Mouse (Mus musculus) forebrain, embryonic 12.5 days (tissue): ENCODE data around the gene Lpar2. TPM values are rescaled to one million over a fixed set of nuclear protein-coding genes. Genes with fewer than 3 reads are reported as not detected.
A peak's percentile ranks its signal among the peaks of the same experiment; 100 is the strongest.

Source experiments
- ATAC-seq: fragments of 200-750 bp; cut with Nextera tagmentation; 2 replicates; pipeline ENCODE4 v1.8.0; 2017; ENCODE audit warnings: moderate TSS enrichment; ENCODE audit not compliant: low FRiP score
- H3K27ac ChIP-seq: fragments of 300-500 bp; sonication (generic); 2 replicates; pipeline ENCODE4 v1.5.1; 2016; ENCODE audit warnings: mild to moderate bottlenecking
- H3K27me3 ChIP-seq: fragments of 300-500 bp; sonication (generic); 2 replicates; pipeline ENCODE4 v1.6.1; 2016; ENCODE audit warnings: mild to moderate bottlenecking
- H3K36me3 ChIP-seq: fragments of 300-500 bp; sonication (generic); replicated peaks from 2 replicates; pipeline ENCODE4 v1.6.1; 2016; ENCODE audit warnings: mild to moderate bottlenecking
- H3K4me1 ChIP-seq: fragments of 300-500 bp; sonication (generic); 2 replicates; pipeline ENCODE4 v1.6.1; 2016
- H3K4me2 ChIP-seq: fragments of 300-500 bp; sonication (generic); 2 replicates; pipeline ENCODE4 v1.6.1; 2016; ENCODE audit warnings: mild to moderate bottlenecking, moderate library complexity
- H3K4me3 ChIP-seq: fragments of 300-500 bp; sonication (generic); replicated peaks from 2 replicates; pipeline ENCODE4 v1.5.1; 2016; ENCODE audit warnings: mild to moderate bottlenecking
- H3K9ac ChIP-seq: fragments of 300-500 bp; sonication (generic); 2 replicates; pipeline ENCODE4 v1.6.1; 2016; ENCODE audit warnings: mild to moderate bottlenecking
- H3K9me3 ChIP-seq: fragments of 300-500 bp; sonication (generic); 2 replicates; pipeline ENCODE4 v1.6.1; 2016
- WGBS: fragments of 180-500 bp; shearing (Covaris S2); methylation state at CpG from one replicate; pipeline ENCODE4 v1.1.7; 2016; 5-methylcytosine and 5-hydroxymethylcytosine counted together
- polyA plus RNA-seq: library from polyadenylated mRNA; unstranded; fragments of >200 nt; fragmentation: Nextera tagmentation; extraction: Ambion mirVana; gene quantifications from 2 replicates; pipeline ENCODE4 v1.2.1, GENCODE M21; 2016

Gene Lpar2
- polyA plus RNA-seq, 1 experiment from 2014 or later, result 1.1 TPM

- H3K4me1 ChIP-seq, result peaks cover 17% of the 10 kb centered on the region
- H3K4me3 ChIP-seq, result no peak overlapping the region
- H3K9ac ChIP-seq, result no peak overlapping the region
- peaks cover 67% of the 10 kb centered on the region for H3K36me3 ChIP-seq
- H3K9me3 ChIP-seq, result no peaks in the 10 kb centered on the region
- no peak for ATAC-seq
- H3K27me3 ChIP-seq, result no peaks in the 10 kb centered on the region
- H3K4me2 ChIP-seq, result no peak overlapping the region
- WGBS, result 96% methylated on average over 6 of the region's 6 CpGs
- no peak overlapping the region for H3K27ac ChIP-seq
Measured at GRCm38 (mm10) chr8:69794901-69795300, 27.3 kb upstream of the Lpar2 start.

GRCm38 (mm10) chr8:69796721-69797345, 25.4 kb upstream of the Lpar2 start:
- Histone ChIP-seq H3K9me3 (no peaks in the 10 kb centered on the region), H3K36me3 (peaks cover 84% of the 10 kb centered on the region), H3K27ac (no peak overlapping the region), H3K4me3 (no peak overlapping the region), H3K9ac (no peak overlapping the region), H3K4me2 (no peak overlapping the region), H3K4me1 (peaks cover 16% of the 10 kb centered on the region), H3K27me3 (no peaks in the 10 kb centered on the region)
- 95% methylated on average over 16 of the region's 16 CpGs for WGBS
- no peak for ATAC-seq

- Histone ChIP-seq H3K36me3 (peaks cover 92% of the 10 kb centered on the region), H3K4me3 (no peak overlapping the region), H3K4me2 (no peak overlapping the region), H3K27ac (no peak overlapping the region), H3K27me3 (no peaks in the 10 kb centered on the region), H3K9ac (no peak overlapping the region), H3K4me1 (peaks cover 8% of the 10 kb centered on the region), H3K9me3 (no peaks in the 10 kb centered on the region)
- WGBS, result 95% methylated on average over 10 of the region's 10 CpGs
- ATAC-seq, result no peak
Measured at GRCm38 (mm10) chr8:69797661-69798060, 24.6 kb upstream of the Lpar2 start.

- peaks cover 98% of the 10 kb centered on the region for H3K36me3 ChIP-seq
- no peaks in the 10 kb centered on the region for H3K4me1 ChIP-seq
- no peak for ATAC-seq
- H3K27ac ChIP-seq, result no peak overlapping the region
- 92% methylated on average over 8 of the region's 8 CpGs for WGBS
- no peaks in the 10 kb centered on the region for H3K9me3 ChIP-seq
- no peak overlapping the region for H3K9ac ChIP-seq
- no peak overlapping the region for H3K4me2 ChIP-seq
- no peak overlapping the region for H3K4me3 ChIP-seq
- H3K27me3 ChIP-seq, result no peaks in the 10 kb centered on the region
Measured at GRCm38 (mm10) chr8:69799261-69799660, 23.0 kb upstream of the Lpar2 start.

GRCm38 (mm10) chr8:69799946-69800345, 22.3 kb upstream of the Lpar2 start:
- 86% methylated on average over 5 of the region's 5 CpGs for WGBS
- H3K27ac ChIP-seq, result no peak overlapping the region
- H3K4me1 ChIP-seq, result no peaks in the 10 kb centered on the region
- H3K4me2 ChIP-seq, result no peak overlapping the region
- H3K36me3 ChIP-seq, result peaks cover 96% of the 10 kb centered on the region
- H3K4me3 ChIP-seq, result no peak overlapping the region
- H3K9ac ChIP-seq, result no peak overlapping the region
- ATAC-seq, result no peak
- no peaks in the 10 kb centered on the region for H3K9me3 ChIP-seq
- no peaks in the 10 kb centered on the region for H3K27me3 ChIP-seq

GRCm38 (mm10) chr8:69801796-69802195, 20.4 kb upstream of the Lpar2 start:
- Histone ChIP-seq H3K9me3 (no peaks in the 10 kb centered on the region), H3K4me3 (no peak overlapping the region), H3K36me3 (peaks cover 96% of the 10 kb centered on the region), H3K4me1 (no peaks in the 10 kb centered on the region), H3K9ac (no peak overlapping the region), H3K27ac (no peak overlapping the region), H3K27me3 (no peaks in the 10 kb centered on the region), H3K4me2 (no peak overlapping the region)
- 97% methylated on average over 4 of the region's 4 CpGs for WGBS
- no peak for ATAC-seq

- Histone ChIP-seq H3K9ac (no peak overlapping the region), H3K4me3 (no peak overlapping the region), H3K27ac (no peak overlapping the region), H3K9me3 (no peaks in the 10 kb centered on the region), H3K36me3 (peaks cover 96% of the 10 kb centered on the region), H3K27me3 (no peaks in the 10 kb centered on the region), H3K4me2 (no peak overlapping the region), H3K4me1 (no peaks in the 10 kb centered on the region)
- no peak for ATAC-seq
Measured at GRCm38 (mm10) chr8:69802216-69802615, 20.0 kb upstream of the Lpar2 start.

GRCm38 (mm10) chr8:69803366-69803765, 18.9 kb upstream of the Lpar2 start:
- 94% methylated on average over 7 of the region's 7 CpGs for WGBS
- peaks cover 91% of the 10 kb centered on the region for H3K36me3 ChIP-seq
- no peak overlapping the region for H3K27ac ChIP-seq
- H3K4me1 ChIP-seq, result peaks cover 3% of the 10 kb centered on the region
- no peak overlapping the region for H3K4me3 ChIP-seq
- H3K9me3 ChIP-seq, result no peaks in the 10 kb centered on the region
- no peaks in the 10 kb centered on the region for H3K27me3 ChIP-seq
- no peak for ATAC-seq
- H3K9ac ChIP-seq, result no peak overlapping the region
- H3K4me2 ChIP-seq, result no peak overlapping the region

GRCm38 (mm10) chr8:69804537-69804936, 17.7 kb upstream of the Lpar2 start:
- no peak for ATAC-seq

GRCm38 (mm10) chr8:69805086-69805485, 17.1 kb upstream of the Lpar2 start:
- ATAC-seq, result no peak

More at GRCm38 (mm10) chr8:69804537-69804936, 17.7 kb upstream of the Lpar2 start:
- H3K27ac ChIP-seq, result no peak overlapping the region
- no peaks in the 10 kb centered on the region for H3K27me3 ChIP-seq
- H3K4me2 ChIP-seq, result no peak overlapping the region
- 93% methylated on average over 6 of the region's 6 CpGs for WGBS
- peaks cover 79% of the 10 kb centered on the region for H3K36me3 ChIP-seq
- no peaks in the 10 kb centered on the region for H3K9me3 ChIP-seq
- peaks cover 13% of the 10 kb centered on the region for H3K4me1 ChIP-seq
- H3K4me3 ChIP-seq, result no peak overlapping the region
- no peak overlapping the region for H3K9ac ChIP-seq

GRCm38 (mm10) chr8:69805491-69805890, 16.7 kb upstream of the Lpar2 start:
- Histone ChIP-seq H3K4me1 (peaks cover 15% of the 10 kb centered on the region), H3K4me3 (no peak overlapping the region), H3K36me3 (peaks cover 70% of the 10 kb centered on the region), H3K9ac (no peak overlapping the region), H3K9me3 (no peaks in the 10 kb centered on the region), H3K4me2 (no peak overlapping the region), H3K27me3 (no peaks in the 10 kb centered on the region), H3K27ac (no peak overlapping the region)
- WGBS, result 92% methylated on average over 9 of the region's 9 CpGs
- no peak for ATAC-seq

More at GRCm38 (mm10) chr8:69805086-69805485, 17.1 kb upstream of the Lpar2 start:
- Histone ChIP-seq H3K27ac (no peak overlapping the region), H3K9ac (no peak overlapping the region), H3K4me1 (peaks cover 15% of the 10 kb centered on the region), H3K36me3 (peaks cover 74% of the 10 kb centered on the region), H3K9me3 (no peaks in the 10 kb centered on the region), H3K4me3 (no peak overlapping the region), H3K4me2 (no peak overlapping the region), H3K27me3 (no peaks in the 10 kb centered on the region)
- WGBS, result 96% methylated on average over 10 of the region's 10 CpGs

GRCm38 (mm10) chr8:69807236-69807635, 15.0 kb upstream of the Lpar2 start:
- WGBS, result 92% methylated on average over 5 of the region's 5 CpGs
- Histone ChIP-seq H3K4me3 (no peak overlapping the region), H3K4me2 (no peak overlapping the region), H3K27ac (no peak overlapping the region), H3K9ac (no peak overlapping the region), H3K36me3 (peaks cover 55% of the 10 kb centered on the region), H3K4me1 (peaks cover 15% of the 10 kb centered on the region), H3K27me3 (no peaks in the 10 kb centered on the region), H3K9me3 (no peaks in the 10 kb centered on the region)
- ATAC-seq, result no peak

GRCm38 (mm10) chr8:69808094-69808863, 13.9 kb upstream of the Lpar2 start, which contains the start of gene Gmip:
TSS of gene Gmip (plus strand) at chr8:69808679.
- Histone ChIP-seq H3K9ac (peak within 1 kb of the TSS; percentile 69), H3K27me3 (no peaks in the 10 kb centered on the region), H3K4me1 (peaks cover 15% of the 10 kb centered on the region), H3K4me3 (peak within 1 kb of the TSS; percentile 54), H3K27ac (peak within 1 kb of the TSS; percentile 50), H3K4me2 (peak within 1 kb of the TSS; percentile 84), H3K9me3 (no peaks in the 10 kb centered on the region), H3K36me3 (peaks cover 44% of the 10 kb centered on the region)
- 7% methylated on average over 28 of the region's 28 CpGs for WGBS
- ATAC-seq, result peak; percentile 78
